Mouse (Mus musculus) kidney, adult 2 months (tissue): ENCODE results near the gene Cacfd1.

Experiments used
- CTCF ChIP-seq: fragments of 200-500 bp; conservative IDR thresholded peaks from 2 replicates; pipeline ENCODE4 v1.5.1; 2011; ENCODE audit warnings: low read depth, mild to moderate bottlenecking, control low read depth, low read length, moderate library complexity, mixed read lengths; ENCODE audit not compliant: insufficient read depth, insufficient read length
- POLR2A ChIP-seq: fragments of 200-500 bp; IDR thresholded peaks from one replicate; pipeline ENCODE4 v1.6.1; 2011; ENCODE audit warnings: low read depth, low read length, control low read depth

GRCm38 (mm10) chr2:27024136-27024535 lies 14.4 kb downstream of the Cacfd1 start:
- TF ChIP-seq CTCF (no peak), POLR2A (no peak)
